18 mouse cellular contexts compared by ENCODE assay signal in the genomic region with DNA sequence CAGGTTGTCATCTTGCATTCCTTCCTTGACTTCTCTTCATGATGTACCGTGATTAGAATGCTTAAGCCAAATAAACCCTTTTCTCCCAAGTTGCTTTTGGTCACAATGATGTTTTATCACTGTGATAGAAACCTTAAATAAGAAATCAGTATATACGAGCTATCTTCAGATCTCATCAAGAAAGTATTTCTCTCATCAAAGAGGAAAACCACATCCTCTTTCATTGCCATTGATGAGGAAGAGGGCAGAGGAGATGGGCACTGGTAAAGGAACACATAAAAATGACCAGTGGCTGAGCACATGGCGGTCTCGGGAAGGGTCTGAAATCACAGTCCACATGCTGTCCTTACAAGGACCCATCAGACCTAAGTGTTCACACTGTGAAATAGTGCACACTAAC.
DNase-seq lines count a peak whose midpoint lies in the region; ATAC-seq and TF ChIP-seq lines count a peak whose summit lies in the region.
"Had no signal": no experiment of that assay in that cellular context is flagged by ENCODE, and none has a peak within 500 bp of the region (broad histone marks: within the 10 kb centered on the region; RNA-seq: fewer than 3 reads in every experiment).

No protein-coding gene starts in this region.

- WGBS in lung, postnatal 0 days: 89% methylated on average over 4 of the region's 4 CpGs

- H3K4me3 ChIP-seq in lung, postnatal 0 days (ENCODE audit: low read depth, low read length): no peak overlapping the region
- H3K4me3 ChIP-seq: embryonic facial prominence, embryonic 10.5 days; embryonic facial prominence, embryonic 12.5 days; forebrain, embryonic 13.5 days; forebrain, embryonic 15.5 days had no signal

- no peak for TF ChIP-seq EP300 in lung, postnatal 0 days (IDR thresholded peaks at IDR 0.05)

- H3K36me3 ChIP-seq in lung, postnatal 0 days (ENCODE audit: insufficient read depth, low read length): no peaks in the 10 kb centered on the region
- H3K36me3 ChIP-seq: embryonic facial prominence, embryonic 10.5 days; embryonic facial prominence, embryonic 12.5 days; forebrain, embryonic 15.5 days had no signal

- no peaks in the 10 kb centered on the region for H3K4me1 ChIP-seq in lung, postnatal 0 days (ENCODE audit: insufficient read depth, low read depth, low read length)
- H3K4me1 ChIP-seq: embryonic facial prominence, embryonic 12.5 days; forebrain, embryonic 13.5 days; forebrain, embryonic 15.5 days had no signal

- DNase-seq in lung, postnatal 0 days (ENCODE audit: low spot score): no peak
- no peak for DNase-seq in thymus, postnatal 10 days (ENCODE audit: low spot score in 2 of 2)
- DNase-seq in spleen, postnatal 14 days (ENCODE audit: low spot score in 2 of 2): no peak
- DNase-seq: adrenal gland, adult 8-10 months; adrenal gland, postnatal 14 days; adrenal gland, postnatal 36 days; cerebellum, adult 11-12 months; cerebellum, adult 2 months; cerebellum, adult 9-10 months; cerebellum, postnatal 10 days; cerebellum, postnatal 25 days; forebrain, postnatal 0 days had no signal

- H3K27me3 ChIP-seq in lung, postnatal 0 days (replicated peaks; ENCODE audit: insufficient read depth, low read length): no peaks in the 10 kb centered on the region
- H3K27me3 ChIP-seq: embryonic facial prominence, embryonic 12.5 days; forebrain, embryonic 13.5 days; forebrain, embryonic 15.5 days had no signal

- peak; percentile 68 for ATAC-seq in CD4-positive, CD25-positive, alpha-beta regulatory T cell, adult 4 months
- peak; percentile 68 for ATAC-seq in inflammation-experienced regulatory T-cells, adult 6 months
- ATAC-seq in lung, postnatal 0 days: no peak
- ATAC-seq: forebrain, embryonic 13.5 days; forebrain, embryonic 15.5 days; forebrain, postnatal 0 days had no signal

- no peak for TF ChIP-seq CTCF in lung, postnatal 0 days (IDR thresholded peaks at IDR 0.05)

- H3K9me3 ChIP-seq in lung, postnatal 0 days (ENCODE audit: low read length): no peaks in the 10 kb centered on the region
- H3K9me3 ChIP-seq: embryonic facial prominence, embryonic 10.5 days; embryonic facial prominence, embryonic 12.5 days; forebrain, embryonic 13.5 days; forebrain, embryonic 15.5 days had no signal

- H3K9ac ChIP-seq in lung, postnatal 0 days (replicated peaks; ENCODE audit: low read depth): no peak overlapping the region
- H3K9ac ChIP-seq: embryonic facial prominence, embryonic 12.5 days; forebrain, embryonic 13.5 days; forebrain, embryonic 15.5 days; forebrain, postnatal 0 days had no signal

- H3K27ac ChIP-seq in lung, postnatal 0 days (ENCODE audit: low read length): no peak overlapping the region
- H3K27ac ChIP-seq: embryonic facial prominence, embryonic 10.5 days; embryonic facial prominence, embryonic 12.5 days; forebrain, embryonic 13.5 days; forebrain, embryonic 15.5 days had no signal

- H3K4me2 ChIP-seq in lung, postnatal 0 days (replicated peaks; ENCODE audit: low read depth, low read length): no peak overlapping the region
- H3K4me2 ChIP-seq: embryonic facial prominence, embryonic 12.5 days; forebrain, embryonic 13.5 days; forebrain, embryonic 15.5 days had no signal
